Mouse (Mus musculus) erythroid progenitor cell, adult 5-6 weeks (primary cell): ENCODE results near the gene Gm10053. TPM values are rescaled to one million over a fixed set of nuclear protein-coding genes. Genes with fewer than 3 reads are reported as not detected.

Source experiments
- ATAC-seq: replicated peaks from 2 replicates; pipeline ENCODE4 v1.8.0; 2016; ENCODE audit warnings: moderate number of reproducible peaks, mild to moderate bottlenecking, moderate TSS enrichment, inconsistent platforms; ENCODE audit not compliant: poor library complexity, low FRiP score, severe bottlenecking
- total RNA-seq, 2 experiments: library from RNA; stranded (forward) in 1 of 2; stranded (reverse) in 1 of 2; fragments of 150-400 nt in 1 of 2; fragments of 186-747, 209-891 nt in 1 of 2; gene quantifications; 2 replicates each; pipeline versions ENCODE4 v1.2.3 to v1.2.4; 2015 to 2017; ENCODE audit warnings: low replicate concordance in 2 of 2

The Gm10053 gene
- total RNA-seq (2015; ENCODE audit: low replicate concordance) = 38.9 and 65.8 TPM in 2 replicates
- total RNA-seq (2017; ENCODE audit: low replicate concordance) = 9.8 and 16.0 TPM in 2 replicates

DNA sequence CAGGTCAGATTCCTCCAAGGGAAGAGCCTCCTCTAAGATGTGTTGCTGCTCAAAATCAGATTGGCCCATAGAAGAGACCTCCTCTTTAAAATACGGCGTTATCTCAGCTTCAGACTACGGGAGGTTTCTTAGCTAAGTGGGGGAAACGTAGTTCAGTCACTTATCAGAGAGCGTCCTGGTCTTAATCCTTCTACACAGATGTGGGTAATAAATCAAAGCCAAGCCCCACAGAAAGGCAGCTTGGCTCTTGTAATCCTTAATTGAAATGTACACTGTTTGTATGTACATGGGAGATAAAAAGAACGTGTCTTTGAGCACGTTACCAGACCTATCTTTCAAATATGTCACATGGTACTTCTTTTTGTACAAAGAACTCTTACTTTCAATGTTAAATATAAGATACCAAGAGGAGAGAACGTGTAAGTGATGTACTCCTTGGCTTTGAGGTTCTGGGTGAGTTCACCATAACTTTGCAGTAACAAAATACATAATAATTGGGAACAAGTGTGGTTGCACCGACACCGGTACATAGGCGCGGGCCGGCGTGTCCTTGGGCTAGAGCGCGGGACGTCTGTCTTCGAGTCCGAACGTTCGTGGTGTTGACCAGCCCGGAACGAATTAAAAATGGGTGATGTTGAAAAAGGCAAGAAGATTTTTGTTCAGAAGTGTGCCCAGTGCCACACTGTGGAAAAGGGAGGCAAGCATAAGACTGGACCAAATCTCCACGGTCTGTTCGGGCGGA lies at the start of gene Gm10053:
TSS of gene Gm10053 (plus strand) at position 558 of the 742 bp plus-strand sequence.
- peak; percentile 97 for ATAC-seq

DNA sequence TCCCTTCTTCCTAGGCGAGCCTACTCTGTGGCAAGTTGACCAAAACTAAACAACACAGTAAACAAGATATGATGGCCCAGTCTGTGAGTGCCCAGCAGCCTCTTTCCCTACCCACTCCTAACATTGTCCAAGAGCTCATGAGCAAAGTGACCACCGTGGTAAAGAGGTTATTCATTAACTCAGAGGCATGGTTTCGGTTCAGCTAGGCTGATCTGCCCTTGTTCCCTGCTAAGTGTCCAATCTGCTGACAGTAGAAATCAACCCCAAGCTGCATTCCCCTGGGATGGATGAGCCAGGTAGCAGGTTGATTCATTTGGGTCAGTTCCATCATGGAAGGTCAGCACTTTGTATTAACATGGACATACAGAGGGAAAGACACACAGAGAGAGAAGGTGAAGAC lies 33.4 kb upstream of the Gm10053 start:
- no peak for ATAC-seq

DNA sequence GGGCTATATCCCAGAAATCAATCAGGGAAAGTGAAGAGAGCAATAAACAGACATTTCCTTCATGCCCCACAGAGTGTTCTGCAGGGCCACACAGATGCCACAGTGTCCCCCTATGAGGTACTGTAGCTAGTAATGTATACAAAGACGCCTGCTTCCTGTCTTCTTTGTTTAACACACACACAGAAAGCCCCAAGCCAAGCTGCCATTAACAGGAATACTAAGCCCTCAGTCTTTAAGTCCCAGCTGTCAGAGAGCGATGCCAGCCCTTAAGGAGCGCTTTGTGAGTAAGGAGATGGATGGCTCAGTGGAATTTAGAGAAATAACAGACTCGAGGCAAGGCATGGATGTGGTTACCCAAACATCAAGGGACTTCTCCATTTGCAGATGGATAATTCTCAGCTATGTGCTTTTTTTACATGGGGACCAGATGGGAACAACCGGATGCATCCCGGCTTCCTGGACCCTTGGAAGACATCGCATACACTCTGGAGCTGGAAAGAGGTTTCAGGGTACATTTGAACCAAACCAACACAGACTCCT lies 30.4 kb upstream of the Gm10053 start:
- ATAC-seq = no peak

DNA sequence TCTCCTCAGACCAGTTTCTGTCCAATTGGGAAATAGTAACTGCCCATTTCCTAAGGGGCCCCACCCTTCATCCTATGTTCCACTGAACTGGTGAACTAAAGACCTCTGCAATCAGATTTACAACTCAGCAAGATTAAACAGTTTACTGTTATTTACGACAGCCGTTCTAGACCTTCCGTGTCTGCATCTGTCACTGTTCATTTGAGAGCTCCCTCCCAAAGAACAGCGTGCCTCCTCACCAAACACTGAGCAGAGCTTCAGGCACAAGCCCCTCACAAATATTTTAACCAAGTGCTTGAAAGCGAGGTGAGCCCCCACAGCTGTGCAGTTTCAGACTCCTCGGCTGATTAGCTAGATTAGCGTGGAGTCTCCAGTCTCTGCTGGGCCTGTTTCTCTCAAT lies 27.1 kb upstream of the Gm10053 start:
- no peak for ATAC-seq

DNA sequence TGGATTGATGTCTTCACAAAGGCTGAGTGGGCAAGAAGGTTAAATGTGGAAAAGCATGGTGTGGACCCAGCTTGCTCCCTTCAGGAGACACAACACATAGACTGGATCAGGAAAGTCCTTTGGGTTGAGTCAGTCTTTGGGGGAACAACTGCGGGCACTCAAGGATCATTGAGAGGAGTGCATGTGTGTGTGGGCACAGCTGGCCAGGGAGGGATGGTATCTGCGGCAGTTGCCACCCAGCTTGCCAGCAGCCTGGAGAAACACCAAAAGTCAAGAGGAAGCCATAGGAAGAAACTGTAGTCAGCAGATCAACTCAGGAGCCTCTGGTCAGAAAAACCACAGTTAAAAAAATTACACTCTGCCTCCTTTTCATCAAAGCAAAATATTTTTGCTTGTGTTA lies 26.6 kb upstream of the Gm10053 start:
- no peak for ATAC-seq

DNA sequence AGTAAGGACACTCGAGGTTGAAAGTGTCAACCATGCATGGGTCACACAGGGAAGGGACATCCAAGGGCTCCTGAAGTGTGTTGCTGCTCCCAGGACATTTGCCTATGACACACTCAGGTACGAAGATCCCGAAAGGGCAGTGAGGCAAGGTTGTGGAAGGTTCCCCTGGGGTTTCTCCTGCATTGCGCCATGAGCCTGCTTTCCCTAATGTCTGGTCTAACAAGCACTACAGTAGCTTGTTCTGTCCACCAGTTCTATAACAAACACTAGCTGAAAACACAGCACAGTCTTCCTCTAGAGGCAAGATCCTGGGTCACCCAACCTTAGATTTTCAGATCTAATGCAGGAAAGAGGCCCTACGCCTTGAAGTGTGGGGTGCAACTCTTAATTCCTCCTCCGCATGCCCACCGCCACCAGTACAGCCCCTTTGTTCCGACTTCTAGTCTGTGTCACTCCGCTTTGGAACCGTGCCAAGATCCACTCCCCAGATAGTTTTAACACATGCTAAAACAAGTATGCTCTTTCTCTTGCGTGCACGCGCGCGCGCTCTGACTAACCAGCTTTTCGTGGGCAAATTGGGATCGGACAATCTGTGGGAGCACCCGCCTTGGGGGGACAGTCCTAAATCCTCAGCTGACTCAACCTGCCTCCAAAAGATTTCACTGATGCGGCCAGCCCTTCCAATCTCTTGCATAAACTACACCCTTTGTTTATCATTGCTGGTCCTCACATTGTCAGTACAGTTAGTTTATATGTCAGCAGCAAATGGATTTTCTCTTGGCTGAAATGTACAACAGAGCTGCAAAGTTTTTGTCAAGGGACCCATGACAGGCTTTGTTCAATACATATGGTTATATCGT lies 23.8 kb upstream of the Gm10053 start:
- ATAC-seq = no peak

DNA sequence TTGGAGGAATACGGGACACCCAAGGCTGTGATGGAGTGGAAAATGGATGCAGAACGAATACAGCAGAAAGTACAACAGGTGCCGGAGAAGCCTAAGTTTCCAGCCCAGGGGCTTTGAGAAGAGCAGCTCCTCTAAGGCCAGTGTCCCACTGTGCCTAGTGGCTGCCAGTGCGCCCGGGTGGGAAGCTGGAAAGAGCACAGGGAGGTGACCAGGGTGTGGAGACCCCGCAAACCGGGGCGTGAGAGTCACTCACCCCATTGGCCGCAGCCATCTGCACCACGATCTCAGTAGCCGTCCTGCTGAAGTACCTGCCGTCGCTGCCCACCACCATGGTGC lies 14.2 kb upstream of the Gm10053 start:
- ATAC-seq = no peak

DNA sequence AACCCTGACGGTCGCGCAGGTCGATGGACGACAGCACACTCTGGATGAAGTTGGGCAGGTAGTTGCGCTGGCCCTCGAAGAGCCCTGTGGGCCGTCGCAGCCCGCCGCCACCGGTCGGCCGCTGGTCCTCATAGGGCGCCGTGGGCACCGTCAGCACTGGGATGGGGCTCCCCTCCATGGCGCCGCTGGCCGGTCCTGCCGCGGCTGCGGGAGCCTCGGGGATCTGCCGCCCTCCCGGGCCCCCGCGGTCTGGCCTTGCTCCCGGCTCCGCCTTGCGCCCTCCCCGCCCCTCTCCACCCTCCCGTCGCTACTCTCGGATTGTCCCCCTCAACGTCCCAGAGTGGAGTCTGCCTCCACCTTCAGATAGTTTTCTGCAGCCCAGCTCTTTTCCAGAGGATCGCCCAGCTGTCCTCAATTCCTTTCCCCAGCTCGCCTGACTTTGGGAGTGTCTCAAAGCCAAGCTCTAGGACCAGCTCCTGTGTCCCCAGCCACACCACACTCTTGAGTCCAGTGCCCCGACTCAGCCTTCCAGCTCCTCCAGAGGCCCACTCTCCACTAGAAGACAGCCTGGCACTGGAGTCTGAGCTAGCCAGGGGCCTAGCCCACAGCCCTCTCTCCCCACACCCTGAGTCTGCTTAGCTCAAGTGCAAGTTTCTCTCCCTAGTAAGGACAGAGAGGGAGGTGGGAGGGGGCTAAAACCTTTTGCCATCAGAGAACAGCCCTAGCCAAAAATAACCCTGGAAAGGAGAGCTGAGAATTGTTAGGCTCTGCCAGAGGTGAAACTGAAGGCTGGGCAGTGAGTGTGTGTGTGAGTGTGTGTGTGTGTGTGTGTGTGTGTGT lies 13.7 kb upstream of the Gm10053 start, which contains the start of gene Pgm5:
TSS of gene Pgm5 (minus strand) at position 244 of the 840 bp plus-strand sequence.
- ATAC-seq = no peak

DNA sequence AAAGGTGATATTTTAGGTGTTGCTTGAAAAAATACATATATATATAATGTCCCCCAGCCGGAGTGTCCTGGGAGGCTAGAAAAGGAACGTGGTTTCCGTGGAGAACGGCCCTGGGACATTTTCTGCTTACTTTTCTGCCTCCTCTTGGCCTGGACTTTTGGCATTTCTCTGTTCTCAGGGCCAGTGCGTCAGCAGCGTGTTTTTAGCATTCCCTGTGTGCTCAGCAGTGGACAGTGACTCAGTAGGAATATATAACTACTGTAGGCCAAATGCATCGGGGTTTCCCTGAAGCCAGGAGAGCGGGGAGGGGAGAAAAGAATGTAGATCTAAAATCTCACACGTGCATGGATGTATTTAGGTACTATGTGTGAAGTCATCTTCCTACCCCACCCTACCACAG lies 10.1 kb upstream of the Gm10053 start:
- no peak for ATAC-seq

DNA sequence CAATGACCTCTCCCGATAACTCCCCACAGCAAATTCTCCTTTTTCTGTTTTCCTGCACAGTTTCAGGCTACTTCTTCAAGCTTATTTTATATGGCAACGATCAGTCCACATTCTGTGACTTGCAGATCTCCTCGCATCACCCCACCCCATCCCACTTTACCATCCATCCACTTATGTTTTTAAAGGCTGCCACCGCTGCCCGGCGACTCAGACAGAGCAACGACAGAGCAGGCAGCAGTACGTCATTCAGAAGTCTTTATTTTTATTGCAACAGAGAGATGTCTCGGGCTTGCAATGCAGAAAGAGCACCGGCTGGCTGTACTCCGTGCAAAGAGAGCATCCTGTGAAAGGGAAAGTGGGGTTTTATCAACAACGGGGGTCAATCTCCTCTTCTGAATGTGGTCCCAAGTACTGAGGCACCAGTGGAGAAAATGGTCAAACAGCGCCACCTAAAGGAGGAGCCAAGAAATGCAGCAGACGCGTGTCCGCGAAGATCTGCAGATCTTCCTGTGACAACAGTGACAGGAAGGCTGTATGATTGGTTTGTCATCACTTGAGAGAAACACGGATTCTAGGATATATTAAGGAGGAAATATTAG lies 4.3 kb upstream of the Gm10053 start:
- no peak for ATAC-seq

DNA sequence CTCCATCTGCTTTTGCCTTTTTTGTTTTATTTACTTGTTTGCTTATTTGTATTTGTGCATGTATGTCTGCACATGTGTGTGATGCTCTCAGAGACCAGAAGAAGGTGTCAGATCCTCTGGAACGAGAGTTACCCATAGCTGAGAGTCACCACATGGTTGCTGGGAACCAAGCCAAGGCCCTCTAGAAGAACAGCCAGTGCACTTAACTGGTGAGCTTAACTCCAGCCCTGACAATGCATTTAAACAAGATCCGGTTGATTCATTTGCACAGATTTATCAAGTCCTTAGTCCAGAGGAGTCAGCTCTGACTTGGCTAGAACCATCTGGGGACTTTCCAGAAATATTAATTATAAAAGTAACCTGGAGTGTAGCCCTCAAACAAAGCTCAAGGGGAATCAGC lies 1.6 kb upstream of the Gm10053 start:
- ATAC-seq = no peak

DNA sequence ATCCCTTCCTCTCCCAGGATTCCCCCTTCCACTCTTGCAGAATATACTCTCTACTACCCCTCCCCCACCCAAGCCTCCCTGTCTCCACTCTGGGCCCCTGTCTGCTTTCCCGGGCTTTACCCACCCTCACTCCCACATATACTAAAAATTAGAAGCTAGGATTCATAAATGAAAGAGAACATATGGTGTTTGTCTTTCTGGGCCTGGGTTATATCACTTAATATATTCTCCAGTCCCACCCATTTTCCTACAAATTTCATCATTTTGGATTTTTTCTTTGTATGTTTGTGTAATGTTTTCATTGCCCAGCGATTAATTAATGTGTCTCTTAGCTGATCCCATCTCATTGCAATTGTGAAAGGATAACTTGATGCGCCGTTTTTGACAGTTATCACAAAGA lies 5.8 kb downstream of the Gm10053 start:
- no peak for ATAC-seq

DNA sequence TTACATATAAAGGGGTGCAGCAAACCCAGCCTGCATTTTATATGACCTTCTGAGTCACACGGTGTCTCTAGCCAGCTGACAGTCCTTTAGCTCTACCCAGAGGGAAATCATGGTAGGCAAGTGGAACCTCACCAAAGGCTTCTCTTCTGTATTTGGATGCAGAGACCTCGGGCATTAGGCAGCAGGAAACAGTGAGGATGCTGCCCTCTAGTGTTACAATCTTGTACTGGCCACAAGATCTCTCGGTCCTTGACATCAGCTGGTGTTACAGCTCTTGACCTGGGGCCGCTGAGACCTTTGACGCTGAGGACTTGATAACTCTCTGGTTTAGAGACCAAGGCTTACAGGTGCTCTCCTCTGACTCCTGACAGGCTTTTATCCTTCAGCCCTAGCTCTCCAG lies 10.0 kb downstream of the Gm10053 start:
- ATAC-seq = peak; percentile 49; the same call in 1 of the 2 replicates

DNA sequence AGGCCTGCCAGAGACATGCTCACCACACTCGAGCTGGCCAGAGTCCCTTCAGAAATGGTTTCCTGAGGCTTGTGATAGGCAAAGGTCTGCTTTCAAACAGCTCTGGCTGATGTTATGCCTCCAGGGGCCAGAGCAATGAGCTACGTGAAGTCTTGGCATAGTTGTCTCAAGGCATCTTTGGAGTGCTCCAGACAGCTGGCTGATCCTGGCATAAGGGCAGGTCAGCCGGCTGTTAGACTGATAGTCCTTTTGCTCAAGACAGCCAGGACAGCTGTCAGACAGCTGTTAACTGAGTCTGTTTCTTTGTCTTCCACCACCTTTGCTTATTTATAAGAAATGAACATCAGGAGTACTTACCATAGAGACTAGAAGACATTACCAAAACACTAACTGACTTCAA lies 11.4 kb downstream of the Gm10053 start:
- ATAC-seq = no peak

DNA sequence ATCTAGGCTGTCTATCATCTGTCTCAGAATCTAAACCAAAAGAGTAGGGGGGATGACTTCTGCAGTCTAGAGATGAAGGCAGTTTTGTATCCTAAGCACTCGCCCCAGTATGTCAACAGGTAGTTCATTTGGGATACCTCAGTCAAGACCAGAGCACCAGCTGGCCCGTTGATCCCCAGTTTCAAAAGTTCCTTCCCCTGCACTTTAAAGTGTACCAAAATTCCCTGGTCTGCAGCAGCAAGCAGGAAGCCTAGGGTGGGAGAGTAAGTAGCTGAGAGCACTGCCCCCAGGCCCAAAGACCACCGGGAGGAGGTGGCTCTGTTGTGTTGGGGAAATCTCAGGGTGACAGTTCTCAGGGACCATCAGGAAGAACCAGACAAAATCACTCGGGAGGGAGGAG lies 21.1 kb downstream of the Gm10053 start:
- no peak for ATAC-seq

DNA sequence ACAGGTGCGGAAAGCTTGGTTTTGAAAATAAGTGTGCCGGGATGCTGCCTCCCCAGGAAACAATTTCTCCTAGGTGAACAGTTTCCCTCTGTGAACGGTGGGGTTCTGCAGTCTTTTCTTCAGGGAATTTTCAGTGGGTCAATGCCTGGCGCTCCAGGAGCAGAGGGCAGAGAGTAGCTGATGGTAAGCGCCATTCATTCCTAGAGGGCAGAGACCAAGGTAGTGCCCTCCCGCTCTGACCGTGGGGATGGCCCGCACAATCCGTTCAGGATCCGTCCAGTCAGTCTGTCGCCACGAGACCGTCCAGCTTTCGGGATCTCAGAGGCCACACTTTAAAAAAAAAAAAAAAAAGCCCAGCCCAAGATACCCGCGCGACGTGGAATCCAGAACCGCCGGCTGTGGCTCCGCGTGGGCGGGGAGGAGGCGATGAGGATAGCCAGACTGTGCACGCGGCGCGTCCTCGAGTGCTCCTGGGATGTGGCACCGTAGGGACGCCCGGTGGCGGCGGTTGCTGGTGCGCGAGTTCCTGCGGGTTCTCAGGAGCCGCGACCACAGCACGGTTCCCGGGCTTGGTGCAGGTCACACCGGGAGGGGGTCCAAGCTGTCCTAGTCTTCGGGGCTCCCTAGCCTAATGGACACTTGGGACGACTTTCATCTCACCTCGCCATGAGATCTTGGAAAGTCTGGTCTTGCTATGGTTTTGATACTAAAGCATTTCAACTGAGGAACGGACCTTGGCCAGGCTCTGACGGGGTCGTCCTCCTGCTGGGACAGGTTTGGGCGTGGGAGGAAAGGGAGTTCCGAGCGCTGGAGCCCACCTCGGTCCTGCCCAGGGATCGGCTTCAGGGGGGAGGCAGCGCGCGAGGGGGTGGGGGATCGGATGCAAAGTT lies 21.8 kb downstream of the Gm10053 start:
- ATAC-seq = no peak

DNA sequence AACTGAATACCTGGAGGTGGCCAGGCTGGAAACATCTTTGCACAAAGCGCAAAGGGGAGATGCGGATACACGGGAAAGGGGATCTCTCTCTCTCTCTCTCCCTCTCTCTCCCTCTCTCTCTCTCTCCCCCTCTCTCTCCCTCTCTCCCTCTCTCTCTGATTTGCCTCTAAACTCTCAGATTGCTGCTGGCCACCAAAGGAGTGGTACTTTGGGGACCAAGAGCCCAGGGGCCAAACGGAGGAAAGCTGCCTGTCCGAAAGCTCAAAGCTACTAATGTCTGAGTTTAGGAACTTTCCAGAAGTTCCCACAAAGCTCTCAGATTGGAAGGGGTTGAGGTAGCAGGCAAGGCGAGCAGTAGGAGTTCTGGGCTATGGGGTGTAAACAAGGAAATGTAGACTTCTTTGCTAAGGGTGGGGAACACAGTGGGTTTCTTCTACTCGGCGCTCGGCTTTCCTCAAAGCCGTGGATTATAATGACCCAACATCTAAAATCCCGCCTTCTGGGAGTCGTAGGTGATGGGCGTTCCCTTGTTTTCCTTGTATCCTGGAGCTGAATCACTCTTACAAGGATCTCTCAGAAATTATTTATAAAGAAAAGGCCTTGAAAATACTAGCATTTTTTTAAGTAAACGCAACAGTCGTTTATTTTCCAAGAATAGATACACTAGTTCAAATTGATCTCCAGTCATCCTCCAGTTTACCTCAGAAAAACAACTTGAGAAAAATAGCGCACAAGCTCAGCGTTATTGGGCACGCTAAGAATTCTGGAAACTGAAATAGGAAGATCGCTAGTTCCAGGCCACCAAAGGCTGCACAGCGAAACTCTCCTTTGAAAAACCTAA lies 22.6 kb downstream of the Gm10053 start:
- ATAC-seq = no peak
